Mouse (Mus musculus) liver, embryonic 11.5 days (tissue): ENCODE measurements at regions not wholly inside any gene's neighbourhood (a gene's known extent, or its start where the extent isn't known, plus 50 kb on each side); places are given as distances from the start of the nearest gene placed in this dataset.

ENCODE experiments used
- ATAC-seq: fragments of 200-750 bp; cut with Nextera tagmentation; replicated peaks from 2 replicates; pipeline ENCODE4 v1.8.0; 2017; ENCODE audit warnings: moderate number of reproducible peaks, mild to moderate bottlenecking, moderate TSS enrichment, moderate library complexity; ENCODE audit not compliant: low FRiP score
- DNase-seq: peaks from one replicate; pipeline ENCODE4 v3.0.0-alpha.2; 2017; ENCODE audit warnings: low spot score
- H3K27ac ChIP-seq: fragments of 300-500 bp; sonication (generic); 2 replicates; pipeline ENCODE4 v1.5.1; 2014; ENCODE audit warnings: mild to moderate bottlenecking, low read depth, low read length, control low read depth
- H3K27me3 ChIP-seq: fragments of 300-500 bp; sonication (generic); replicated peaks from 2 replicates; pipeline ENCODE4 v1.6.1; 2014; ENCODE audit warnings: low read length, mixed read lengths; ENCODE audit not compliant: control insufficient read depth, insufficient read depth
- H3K36me3 ChIP-seq: fragments of 300-500 bp; sonication (generic); 2 replicates; pipeline ENCODE4 v1.6.1; 2014; ENCODE audit warnings: mild to moderate bottlenecking, low read length, moderate library complexity, mixed read lengths; ENCODE audit not compliant: control insufficient read depth, insufficient read depth
- H3K4me1 ChIP-seq: fragments of 300-500 bp; sonication (generic); replicated peaks from 2 replicates; pipeline ENCODE4 v1.6.1; 2014; ENCODE audit warnings: low read length, mixed read lengths; ENCODE audit not compliant: control insufficient read depth, insufficient read depth
- H3K4me2 ChIP-seq: fragments of 300-500 bp; sonication (generic); 2 replicates; pipeline ENCODE4 v1.6.1; 2014; ENCODE audit warnings: mild to moderate bottlenecking, control low read depth, moderate library complexity
- H3K4me3 ChIP-seq: fragments of 300-500 bp; sonication (generic); 2 replicates; pipeline ENCODE4 v1.5.1; 2014; ENCODE audit warnings: low read depth, low read length, control low read depth
- H3K9ac ChIP-seq: fragments of 300-500 bp; sonication (generic); 2 replicates; pipeline ENCODE4 v1.6.1; 2014; ENCODE audit warnings: low read depth, low read length, control low read depth
- H3K9me3 ChIP-seq: fragments of 300-500 bp; sonication (generic); 2 replicates; pipeline ENCODE4 v1.6.1; 2016; ENCODE audit warnings: low read length, inconsistent platforms, mixed read lengths; ENCODE audit not compliant: control insufficient read depth
- WGBS: fragments of 180-500 bp; shearing (Covaris S2); extraction: QIAGEN DNeasy Blood & Tissue Kit; methylation state at CpG from one replicate; pipeline ENCODE4 v1.1.7; 2014; 5-methylcytosine and 5-hydroxymethylcytosine counted together

DNA sequence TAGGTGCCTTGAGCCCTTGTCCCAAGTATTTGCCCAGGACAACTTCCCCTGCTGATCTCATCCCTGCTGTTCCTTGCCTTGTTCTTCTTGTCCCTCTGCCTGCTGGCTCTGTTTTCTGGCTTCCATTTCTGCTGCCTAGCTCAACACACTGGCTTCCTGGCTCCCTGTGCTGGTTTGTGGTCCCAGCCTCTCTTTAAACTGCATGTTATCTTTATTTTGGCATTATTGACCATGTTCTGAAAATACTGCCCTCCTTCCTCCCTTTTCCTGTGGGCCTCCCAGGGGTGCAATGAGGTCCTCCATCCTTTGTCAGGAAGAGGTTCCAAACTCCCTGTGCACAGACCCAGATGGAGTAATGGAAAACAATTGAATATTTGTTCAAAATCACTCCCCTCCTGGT, 97.9 kb upstream of the Arhgap32 start:
- DNase-seq (no peak), ATAC-seq (no peak)
- no peak overlapping the region for H3K4me3 ChIP-seq
- no peak overlapping the region for H3K27ac ChIP-seq
- no peaks in the 10 kb centered on the region for H3K27me3 ChIP-seq
- 0 out of 2 replicates have a peak, but pooled peaks cover 3% of the 10 kb centered on the region for H3K4me1 ChIP-seq
- no peak overlapping the region for H3K9ac ChIP-seq
- no peaks in the 10 kb centered on the region for H3K9me3 ChIP-seq
- H3K36me3 ChIP-seq, result no peaks in the 10 kb centered on the region
- no peak overlapping the region for H3K4me2 ChIP-seq

DNA sequence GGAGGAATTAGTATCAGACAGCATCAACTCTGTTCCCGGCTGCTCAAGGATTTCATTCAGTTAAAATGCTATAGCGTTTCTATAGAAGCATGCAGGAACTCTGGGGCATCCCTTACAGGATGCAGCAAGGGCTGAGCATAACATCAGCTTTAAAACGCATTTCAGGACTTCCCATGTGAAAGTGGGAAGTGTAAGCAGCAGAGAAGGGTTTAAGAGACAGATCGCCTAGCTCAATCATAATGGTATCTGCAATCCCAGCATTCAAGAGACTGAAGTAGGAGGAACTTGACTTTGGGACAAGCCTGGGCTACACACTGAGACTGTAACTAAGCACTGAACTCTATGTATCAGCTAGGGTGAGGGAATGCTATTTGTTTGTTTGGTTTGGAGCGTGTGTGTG, 96.2 kb upstream of the Arhgap32 start:
- Histone ChIP-seq H3K9ac (no peak overlapping the region), H3K4me3 (no peak overlapping the region), H3K9me3 (no peaks in the 10 kb centered on the region), H3K27ac (no peak overlapping the region), H3K36me3 (no peaks in the 10 kb centered on the region), H3K4me2 (no peak overlapping the region), H3K4me1 (0 out of 2 replicates have a peak, but pooled peaks cover 3% of the 10 kb centered on the region), H3K27me3 (no peaks in the 10 kb centered on the region)
- WGBS, result 71% methylated on average over 5 of the region's 5 CpGs
- DNase-seq (no peak), ATAC-seq (no peak)

DNA sequence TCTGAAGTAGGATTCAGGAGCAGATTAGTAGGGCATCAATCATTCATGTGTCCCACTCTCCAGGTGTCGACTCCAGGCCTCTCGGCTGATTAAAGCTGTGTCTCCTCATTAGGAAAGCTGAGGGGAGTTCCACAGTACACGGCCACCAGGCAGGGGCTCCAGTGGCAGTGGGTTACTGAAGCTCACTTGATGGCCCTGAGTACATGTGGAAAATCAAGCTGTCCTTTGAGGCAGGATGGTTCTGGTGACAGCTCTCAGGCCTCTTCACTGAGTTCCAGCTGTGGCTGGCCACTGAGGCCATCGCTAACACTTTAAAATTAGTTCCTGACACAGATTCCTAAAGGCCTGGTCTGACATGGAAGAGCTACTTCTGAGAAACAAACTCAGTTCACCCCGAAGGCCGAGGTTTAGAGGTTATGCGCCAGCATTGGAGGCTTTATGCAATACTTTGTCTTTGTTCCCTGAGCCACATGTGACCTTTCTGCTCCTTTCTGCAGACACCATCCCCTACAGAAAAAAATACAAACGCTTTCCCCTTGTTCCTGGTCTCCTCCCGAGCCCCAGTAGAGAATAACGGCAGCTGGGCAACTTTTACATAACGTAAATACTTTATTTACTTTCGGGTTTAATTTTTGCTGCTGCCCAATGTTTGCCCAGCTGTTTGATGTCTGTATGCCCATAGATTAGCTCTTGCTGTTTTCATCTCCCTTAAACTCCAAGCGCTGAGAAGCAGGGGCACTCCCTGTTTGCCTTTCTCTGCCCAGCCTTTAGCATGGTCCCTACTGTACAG, 94.8 kb upstream of the Arhgap32 start:
- Histone ChIP-seq H3K27me3 (no peaks in the 10 kb centered on the region), H3K9ac (no peak overlapping the region), H3K9me3 (no peaks in the 10 kb centered on the region), H3K4me3 (no peak overlapping the region), H3K27ac (no peak overlapping the region), H3K4me2 (no peak overlapping the region), H3K36me3 (no peaks in the 10 kb centered on the region), H3K4me1 (0 out of 2 replicates have a peak, but pooled peaks cover 3% of the 10 kb centered on the region)
- WGBS, result 51% methylated on average over 13 of the region's 13 CpGs
- ATAC-seq, result no peak
- no peak for DNase-seq

DNA sequence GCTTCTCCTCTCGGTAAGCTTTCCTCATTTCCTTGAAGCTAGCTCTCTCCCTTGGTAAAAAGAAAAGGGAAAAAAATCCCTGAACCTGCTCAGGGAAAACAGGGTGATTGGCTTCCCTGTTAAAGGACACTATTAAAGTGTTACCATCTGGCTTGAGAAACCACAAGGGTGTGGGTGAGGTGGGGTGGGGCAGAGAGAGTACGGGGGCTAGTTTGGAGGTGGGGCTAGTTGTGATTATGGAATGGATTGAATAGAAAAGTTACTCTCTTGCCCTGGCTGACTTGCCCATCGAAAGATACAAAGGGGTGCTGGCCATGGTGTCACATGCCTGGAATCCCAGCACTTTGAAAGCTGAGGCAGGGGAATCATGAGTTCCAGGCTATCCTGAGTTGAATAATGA, 94.2 kb upstream of the Arhgap32 start:
- no peak overlapping the region for H3K4me3 ChIP-seq
- 45% methylated on average over 3 of the region's 3 CpGs for WGBS
- no peaks in the 10 kb centered on the region for H3K27me3 ChIP-seq
- DNase-seq (no peak), ATAC-seq (no peak)
- H3K4me2 ChIP-seq, result no peak overlapping the region
- no peaks in the 10 kb centered on the region for H3K9me3 ChIP-seq
- H3K4me1 ChIP-seq, result 0 out of 2 replicates have a peak, but pooled peaks cover 3% of the 10 kb centered on the region
- no peak overlapping the region for H3K27ac ChIP-seq
- H3K9ac ChIP-seq, result no peak overlapping the region
- no peaks in the 10 kb centered on the region for H3K36me3 ChIP-seq

DNA sequence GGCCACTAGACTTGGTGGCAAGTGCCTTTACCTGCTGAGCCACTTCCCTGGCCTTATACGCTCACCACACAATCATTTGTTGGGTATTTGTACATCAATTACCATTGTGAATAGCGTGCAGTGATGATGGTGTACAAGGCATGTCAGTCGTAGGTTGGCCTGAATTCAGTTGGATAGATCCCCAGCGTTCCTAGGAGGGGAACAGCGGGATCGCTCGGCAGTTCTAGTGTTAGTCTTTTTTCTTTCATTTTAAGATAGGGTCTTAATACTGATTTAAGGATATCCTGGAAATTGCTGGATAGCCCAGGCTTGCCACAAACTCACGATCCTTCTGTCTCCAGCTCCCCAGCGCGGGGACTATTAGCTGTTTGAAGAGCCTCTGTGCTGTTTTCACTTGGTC, 92.9 kb upstream of the Arhgap32 start:
- DNase-seq (no peak), ATAC-seq (no peak)
- Histone ChIP-seq H3K4me3 (no peak overlapping the region), H3K27ac (no peak overlapping the region), H3K9me3 (no peaks in the 10 kb centered on the region), H3K36me3 (no peaks in the 10 kb centered on the region), H3K4me2 (no peak overlapping the region), H3K4me1 (0 out of 2 replicates have a peak, but pooled peaks cover 3% of the 10 kb centered on the region), H3K27me3 (no peaks in the 10 kb centered on the region), H3K9ac (no peak overlapping the region)
- WGBS, result 88% methylated on average over 10 of the region's 10 CpGs

DNA sequence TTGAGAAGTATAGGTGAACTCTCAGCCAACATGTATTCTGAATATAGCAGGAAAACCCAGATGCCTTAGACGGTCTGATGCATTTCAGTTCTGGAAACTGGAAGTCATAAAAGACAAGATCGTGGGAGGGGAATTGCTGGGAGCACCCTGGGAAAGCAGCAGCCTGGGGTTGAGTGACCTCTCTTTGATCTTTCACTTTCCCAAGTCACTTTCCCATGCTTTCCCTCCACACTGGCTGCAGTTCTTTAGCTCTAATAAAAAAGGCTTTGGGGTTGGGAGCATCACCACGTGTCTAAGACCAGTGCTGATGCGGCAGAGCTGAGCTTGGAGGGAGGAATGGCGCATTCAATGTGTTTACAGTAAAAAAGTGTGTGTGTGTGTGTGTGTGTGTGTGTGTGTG, 91.2 kb upstream of the Arhgap32 start:
- H3K4me2 ChIP-seq, result no peak overlapping the region
- 0 out of 2 replicates have a peak, but pooled peaks cover under 1% of the 10 kb centered on the region for H3K27me3 ChIP-seq
- no peak overlapping the region for H3K27ac ChIP-seq
- 0 out of 2 replicates have a peak, but pooled peaks cover 3% of the 10 kb centered on the region for H3K4me1 ChIP-seq
- no peak for ATAC-seq
- H3K9ac ChIP-seq, result no peak overlapping the region
- H3K4me3 ChIP-seq, result no peak overlapping the region
- H3K36me3 ChIP-seq, result no peaks in the 10 kb centered on the region
- DNase-seq, result no peak
- no peaks in the 10 kb centered on the region for H3K9me3 ChIP-seq
- WGBS, result 59% methylated on average over 5 of the region's 5 CpGs

DNA sequence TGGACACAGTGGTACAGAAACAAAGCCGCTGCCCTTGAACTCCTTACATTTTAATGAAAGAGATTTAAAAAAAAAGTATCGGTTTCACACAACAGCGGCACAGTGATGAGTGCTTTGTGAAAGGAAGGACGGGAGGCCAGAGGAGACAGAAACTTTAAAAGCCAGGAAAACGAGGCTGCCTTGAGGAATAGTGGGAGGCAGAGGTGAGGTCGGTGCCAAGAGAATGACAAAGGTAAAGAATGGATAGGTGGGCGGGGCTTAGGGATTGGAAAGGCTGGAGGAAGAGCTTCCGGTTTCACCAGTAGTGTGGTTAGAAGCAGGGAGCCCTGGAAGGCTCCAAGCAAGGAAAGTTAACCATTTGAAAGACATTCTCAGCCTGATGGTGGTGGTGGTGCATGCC, 88.0 kb upstream of the Arhgap32 start:
- 34% methylated on average over 8 of the region's 8 CpGs for WGBS
- H3K27me3 ChIP-seq, result peaks cover 27% of the 10 kb centered on the region
- no peak overlapping the region for H3K9ac ChIP-seq
- no peaks in the 10 kb centered on the region for H3K9me3 ChIP-seq
- no peaks in the 10 kb centered on the region; the same call in 1 of the 2 replicates for H3K4me1 ChIP-seq
- H3K36me3 ChIP-seq, result no peaks in the 10 kb centered on the region
- 0 out of 2 replicates have a peak overlapping the region, but pooled peaks have one; percentile 17 for H3K4me2 ChIP-seq
- no peak overlapping the region for H3K4me3 ChIP-seq
- H3K27ac ChIP-seq, result no peak overlapping the region
- DNase-seq (no peak), ATAC-seq (no peak)

DNA sequence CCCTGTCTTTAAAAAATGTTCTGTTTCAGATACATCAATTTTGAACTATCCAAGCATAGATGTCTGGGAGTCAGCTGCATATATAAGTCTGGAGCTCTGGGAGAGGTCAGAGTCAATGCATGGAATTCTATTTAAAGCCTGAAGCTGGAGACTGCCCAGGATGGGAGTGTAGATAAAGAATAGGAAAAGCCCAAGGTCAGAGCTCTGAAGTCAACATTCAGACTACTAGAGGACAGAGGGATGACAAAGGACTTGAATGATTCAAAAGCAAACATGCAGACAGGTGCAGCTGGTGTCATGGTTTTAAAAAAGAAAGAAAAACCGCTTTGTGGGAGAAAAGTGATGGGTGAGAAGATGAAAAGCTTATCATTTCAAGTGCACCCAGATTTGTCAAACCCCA, 86.9 kb upstream of the Arhgap32 start:
- WGBS, result 71% methylated on average over 1 of the region's 1 CpGs
- ATAC-seq (no peak), DNase-seq (no peak)
- Histone ChIP-seq H3K4me2 (no peak overlapping the region), H3K4me3 (no peak overlapping the region), H3K27ac (no peak overlapping the region), H3K9ac (no peak overlapping the region), H3K27me3 (peaks cover 37% of the 10 kb centered on the region), H3K36me3 (no peaks in the 10 kb centered on the region), H3K4me1 (no peaks in the 10 kb centered on the region; the same call in none of the 2 replicates), H3K9me3 (no peaks in the 10 kb centered on the region)

DNA sequence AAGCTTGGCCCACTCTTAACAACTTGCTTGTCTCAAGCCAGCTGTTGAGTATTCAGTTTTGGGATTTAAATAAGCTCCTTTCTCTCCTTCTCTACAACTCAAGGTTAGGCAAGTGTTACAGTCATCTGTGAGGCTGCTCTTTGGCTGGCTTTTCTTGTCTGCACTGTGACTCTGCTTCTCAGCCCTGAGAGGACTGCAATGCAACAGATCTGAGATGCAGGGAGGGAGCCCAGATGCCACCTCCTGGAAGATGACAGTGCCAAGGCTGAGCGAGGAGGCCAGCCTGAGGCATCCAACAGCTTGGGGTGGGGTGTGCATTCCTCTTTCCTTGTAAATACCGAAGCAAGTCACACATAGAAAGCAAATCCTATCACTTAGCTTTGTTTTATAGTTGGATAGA, 86.2 kb upstream of the Arhgap32 start:
- Histone ChIP-seq H3K4me1 (no peaks in the 10 kb centered on the region; the same call in none of the 2 replicates), H3K36me3 (no peaks in the 10 kb centered on the region), H3K27ac (no peak overlapping the region), H3K9me3 (no peaks in the 10 kb centered on the region), H3K4me2 (no peak overlapping the region), H3K27me3 (peaks cover 38% of the 10 kb centered on the region), H3K4me3 (no peak overlapping the region), H3K9ac (no peak overlapping the region)
- ATAC-seq, result no peak
- DNase-seq, result no peak
- WGBS, result 49% methylated on average over 2 of the region's 2 CpGs
